Mouse (Mus musculus) forebrain, embryonic 13.5 days (tissue): ENCODE measurements at regions not wholly inside any gene's neighbourhood (a gene's known extent, or its start where the extent isn't known, plus 50 kb on each side); places are given as distances from the start of the nearest gene placed in this dataset.
"Not testable (repeated sequence)": the region's sequence is repeated elsewhere in the genome, so short reads cannot be mapped to it uniquely, and the experiment has no call there.

Experiments used
- ATAC-seq: fragments of 200-750 bp; cut with Nextera tagmentation; 2 replicates; pipeline ENCODE4 v1.8.0; 2017
- H3K27ac ChIP-seq: fragments of 300-500 bp; sonication (generic); 2 replicates; pipeline ENCODE4 v1.5.1; 2015; ENCODE audit warnings: inconsistent platforms, mild to moderate bottlenecking, moderate library complexity
- H3K27me3 ChIP-seq: fragments of 300-500 bp; sonication (generic); 2 replicates; pipeline ENCODE4 v1.6.1; 2015; ENCODE audit warnings: mild to moderate bottlenecking, inconsistent platforms
- H3K36me3 ChIP-seq: fragments of 300-500 bp; sonication (generic); 2 replicates; pipeline ENCODE4 v1.6.1; 2015; ENCODE audit warnings: mild to moderate bottlenecking, inconsistent platforms; ENCODE audit not compliant: poor library complexity, severe bottlenecking
- H3K4me1 ChIP-seq: fragments of 300-500 bp; sonication (generic); 2 replicates; pipeline ENCODE4 v1.6.1; 2015; ENCODE audit warnings: inconsistent platforms
- H3K4me2 ChIP-seq: fragments of 300-500 bp; sonication (generic); 2 replicates; pipeline ENCODE4 v1.6.1; 2015; ENCODE audit warnings: inconsistent platforms, mild to moderate bottlenecking, moderate library complexity
- H3K4me3 ChIP-seq: fragments of 300-500 bp; sonication (generic); 2 replicates; pipeline ENCODE4 v1.5.1; 2015; ENCODE audit warnings: mild to moderate bottlenecking, inconsistent platforms
- H3K9ac ChIP-seq: fragments of 300-500 bp; sonication (generic); 2 replicates; pipeline ENCODE4 v1.6.1; 2015; ENCODE audit warnings: mild to moderate bottlenecking, inconsistent platforms
- H3K9me3 ChIP-seq: fragments of 300-500 bp; sonication (generic); replicated peaks from 2 replicates; pipeline ENCODE4 v1.6.1; 2016; ENCODE audit warnings: inconsistent platforms
- WGBS: fragments of 180-500 bp; shearing (Covaris S2); methylation state at CpG from one replicate; pipeline ENCODE4 v1.1.7; 2015; 5-methylcytosine and 5-hydroxymethylcytosine counted together

GRCm38 (mm10) chr5:18502831-18503230 is 142.7 kb upstream of the Gnai1 start:
- Histone ChIP-seq H3K9me3 (no peaks in the 10 kb centered on the region), H3K36me3 (no peaks in the 10 kb centered on the region), H3K4me2 (no peak overlapping the region), H3K4me3 (no peak overlapping the region), H3K4me1 (no peaks in the 10 kb centered on the region), H3K27ac (no peak overlapping the region), H3K27me3 (no peaks in the 10 kb centered on the region), H3K9ac (no peak overlapping the region)
- WGBS = 36% methylated on average over 12 of the region's 12 CpGs
- ATAC-seq = no peak

- no peak for ATAC-seq
These were observed 134.2 kb upstream of the Gnai1 start for GRCm38 (mm10) chr5:18494305-18494704.

GRCm38 (mm10) chr5:18489709-18490108 is 129.6 kb upstream of the Gnai1 start:
- Histone ChIP-seq H3K4me3 (no peak overlapping the region), H3K9ac (no peak overlapping the region), H3K9me3 (no peaks in the 10 kb centered on the region), H3K27me3 (no peaks in the 10 kb centered on the region), H3K4me2 (no peak overlapping the region), H3K36me3 (no peaks in the 10 kb centered on the region), H3K4me1 (no peaks in the 10 kb centered on the region), H3K27ac (no peak overlapping the region)
- 89% methylated on average over 3 of the region's 3 CpGs for WGBS
- ATAC-seq = no peak

More at GRCm38 (mm10) chr5:18494305-18494704, 134.2 kb upstream of the Gnai1 start:
- Histone ChIP-seq H3K9me3 (no peaks in the 10 kb centered on the region), H3K36me3 (no peaks in the 10 kb centered on the region), H3K4me3 (no peak overlapping the region), H3K27ac (no peak overlapping the region), H3K4me1 (no peaks in the 10 kb centered on the region), H3K9ac (no peak overlapping the region), H3K4me2 (no peak overlapping the region), H3K27me3 (no peaks in the 10 kb centered on the region)
- 85% methylated on average over 4 of the region's 4 CpGs for WGBS

- Histone ChIP-seq H3K9ac (no peak overlapping the region), H3K36me3 (no peaks in the 10 kb centered on the region), H3K4me3 (no peak overlapping the region), H3K27me3 (no peaks in the 10 kb centered on the region), H3K27ac (no peak overlapping the region), H3K4me2 (no peak overlapping the region), H3K9me3 (no peaks in the 10 kb centered on the region), H3K4me1 (no peaks in the 10 kb centered on the region)
- 19% methylated on average over 1 of the region's 1 CpGs for WGBS
- no peak for ATAC-seq
These were observed 127.1 kb upstream of the Gnai1 start for GRCm38 (mm10) chr5:18487076-18487772.

- H3K4me2 ChIP-seq = no peak overlapping the region
- no peak for ATAC-seq
- H3K9me3 ChIP-seq = no peaks in the 10 kb centered on the region
- no peak overlapping the region for H3K4me3 ChIP-seq
- no peak overlapping the region for H3K9ac ChIP-seq
- no peaks in the 10 kb centered on the region for H3K36me3 ChIP-seq
- no peaks in the 10 kb centered on the region for H3K27me3 ChIP-seq
- H3K27ac ChIP-seq = no peak overlapping the region
- H3K4me1 ChIP-seq = no peaks in the 10 kb centered on the region
These were observed 124.2 kb upstream of the Gnai1 start for GRCm38 (mm10) chr5:18484376-18484775.

- 82% methylated on average over 7 of the region's 7 CpGs for WGBS
These were observed 118.3 kb upstream of the Gnai1 start for GRCm38 (mm10) chr5:18478420-18478819.

GRCm38 (mm10) chr5:18477372-18478017 is 117.3 kb upstream of the Gnai1 start:
- no peak overlapping the region for H3K9ac ChIP-seq
- 82% methylated on average over 6 of the region's 6 CpGs for WGBS
- ATAC-seq = no peak

More at GRCm38 (mm10) chr5:18478420-18478819, 118.3 kb upstream of the Gnai1 start:
- Histone ChIP-seq H3K4me2 (no peak overlapping the region), H3K36me3 (no peaks in the 10 kb centered on the region), H3K4me1 (no peaks in the 10 kb centered on the region), H3K9ac (no peak overlapping the region), H3K27ac (no peak overlapping the region), H3K4me3 (no peak overlapping the region), H3K27me3 (no peaks in the 10 kb centered on the region), H3K9me3 (no peaks in the 10 kb centered on the region)
- no peak for ATAC-seq

GRCm38 (mm10) chr5:18472114-18472513 is 112.0 kb upstream of the Gnai1 start:
- no peak for ATAC-seq
- H3K27me3 ChIP-seq = no peaks in the 10 kb centered on the region
- no peaks in the 10 kb centered on the region for H3K9me3 ChIP-seq
- no peak overlapping the region for H3K27ac ChIP-seq
- H3K4me2 ChIP-seq = no peak overlapping the region
- no peaks in the 10 kb centered on the region for H3K36me3 ChIP-seq
- H3K4me3 ChIP-seq = no peak overlapping the region
- no peak overlapping the region for H3K9ac ChIP-seq
- no peaks in the 10 kb centered on the region for H3K4me1 ChIP-seq

More at GRCm38 (mm10) chr5:18477372-18478017, 117.3 kb upstream of the Gnai1 start:
- no peaks in the 10 kb centered on the region for H3K4me1 ChIP-seq
- H3K4me2 ChIP-seq = no peak overlapping the region
- H3K36me3 ChIP-seq = no peaks in the 10 kb centered on the region
- H3K4me3 ChIP-seq = no peak overlapping the region
- H3K9me3 ChIP-seq = no peaks in the 10 kb centered on the region
- H3K27ac ChIP-seq = no peak overlapping the region
- H3K27me3 ChIP-seq = no peaks in the 10 kb centered on the region

GRCm38 (mm10) chr5:18457771-18458170 is 97.6 kb upstream of the Gnai1 start:
- Histone ChIP-seq H3K4me1 (no peaks in the 10 kb centered on the region), H3K4me3 (no peak overlapping the region), H3K27ac (no peak overlapping the region), H3K27me3 (no peaks in the 10 kb centered on the region), H3K36me3 (no peaks in the 10 kb centered on the region), H3K4me2 (no peak overlapping the region), H3K9ac (no peak overlapping the region), H3K9me3 (no peaks in the 10 kb centered on the region)
- 76% methylated on average over 1 of the region's 1 CpGs for WGBS
- ATAC-seq = no peak

- Histone ChIP-seq H3K9ac (no peak overlapping the region), H3K27me3 (no peaks in the 10 kb centered on the region), H3K9me3 (no peaks in the 10 kb centered on the region), H3K27ac (no peak overlapping the region), H3K4me3 (no peak overlapping the region), H3K36me3 (no peaks in the 10 kb centered on the region), H3K4me1 (no peaks in the 10 kb centered on the region), H3K4me2 (no peak overlapping the region)
- 94% methylated on average over 1 of the region's 1 CpGs for WGBS
- no peak for ATAC-seq
These were observed 96.0 kb upstream of the Gnai1 start for GRCm38 (mm10) chr5:18456196-18456595.

- H3K27me3 ChIP-seq, H3K9me3 ChIP-seq, H3K4me1 ChIP-seq, H3K27ac ChIP-seq, H3K9ac ChIP-seq, H3K4me3 ChIP-seq, H3K4me2 ChIP-seq, H3K36me3 ChIP-seq, ATAC-seq: not testable (repeated sequence)
- WGBS = 49% methylated on average over 6 of the region's 6 CpGs
These were observed 93.0 kb upstream of the Gnai1 start for GRCm38 (mm10) chr5:18452871-18453757.

- Histone ChIP-seq H3K9ac (no peak overlapping the region), H3K27me3 (no peaks in the 10 kb centered on the region), H3K9me3 (no peaks in the 10 kb centered on the region), H3K27ac (no peak overlapping the region), H3K4me3 (no peak overlapping the region), H3K4me2 (no peak overlapping the region), H3K4me1 (no peaks in the 10 kb centered on the region), H3K36me3 (no peaks in the 10 kb centered on the region)
- WGBS = 87% methylated on average over 3 of the region's 3 CpGs
- no peak for ATAC-seq
These were observed 89.1 kb upstream of the Gnai1 start for GRCm38 (mm10) chr5:18449261-18449660.
